Mouse (Mus musculus) heart, adult 2 months (tissue): Measurements from ENCODE around the gene Eif3g.

Source experiments
- CTCF ChIP-seq: fragments of 200-600 bp; IDR thresholded peaks from 2 replicates; pipeline ENCODE4 v1.8.1; 2022; ENCODE audit warnings: antibody characterized with exemption, mild to moderate bottlenecking, moderate library complexity
- POLR2A ChIP-seq: fragments of 200-500 bp; IDR thresholded peaks from 2 replicates; pipeline ENCODE4 v1.6.1; 2011; ENCODE audit warnings: mild to moderate bottlenecking, low read depth, low read length, control low read depth; ENCODE audit not compliant: insufficient read depth

GRCm38 (mm10) chr9:20891339-20892103 lies 6.9 kb downstream of the Eif3g start:
- 0 out of 2 replicates have a peak, but pooled peaks have one; percentile 2 for TF ChIP-seq POLR2A
- TF ChIP-seq CTCF, result no peak
